Mouse (Mus musculus) spleen, postnatal 14 days (tissue): ENCODE data around the gene Limch1.

Source experiments
- DNase-seq, 2 experiments: peaks; one replicate each; pipeline ENCODE4 v3.0.0; 2021 to 2022; ENCODE audit warnings: low spot score in 2 of 2

Limch1 gene

GRCm38 (mm10) chr5:66826844-66827243, 81.2 kb downstream of the Limch1 start:
- DNase-seq = no peak

- DNase-seq = no peak
These were observed 83.9 kb downstream of the Limch1 start for GRCm38 (mm10) chr5:66829505-66829904.

- DNase-seq = no peak
These were observed 84.6 kb downstream of the Limch1 start for GRCm38 (mm10) chr5:66830206-66830605.

GRCm38 (mm10) chr5:66834756-66835155, 89.1 kb downstream of the Limch1 start:
- no peak for DNase-seq

GRCm38 (mm10) chr5:66836892-66837291, 91.3 kb downstream of the Limch1 start:
- DNase-seq = no peak

- DNase-seq = no peak
These were observed 96.3 kb downstream of the Limch1 start for GRCm38 (mm10) chr5:66841971-66842370.

- no peak for DNase-seq
These were observed 97.1 kb downstream of the Limch1 start for GRCm38 (mm10) chr5:66842776-66843175.

- DNase-seq = no peak
These were observed 102.5 kb downstream of the Limch1 start for GRCm38 (mm10) chr5:66848136-66848535.

GRCm38 (mm10) chr5:66849148-66849547, 103.5 kb downstream of the Limch1 start:
- DNase-seq = no peak

GRCm38 (mm10) chr5:66850721-66851251, 105.2 kb downstream of the Limch1 start:
- DNase-seq = no peak

- DNase-seq = no peak
These were observed 106.1 kb downstream of the Limch1 start for GRCm38 (mm10) chr5:66851708-66852107.

- DNase-seq = no peak
These were observed 108.6 kb downstream of the Limch1 start for GRCm38 (mm10) chr5:66854263-66854662.

GRCm38 (mm10) chr5:66855358-66856107, 109.9 kb downstream of the Limch1 start:
- DNase-seq = no peak

- no peak for DNase-seq
These were observed 113.9 kb downstream of the Limch1 start for GRCm38 (mm10) chr5:66859506-66859905.

- DNase-seq = no peak
These were observed 115.8 kb downstream of the Limch1 start for GRCm38 (mm10) chr5:66861232-66862035.

GRCm38 (mm10) chr5:66862151-66862550, 116.5 kb downstream of the Limch1 start:
- no peak for DNase-seq

- DNase-seq = no peak
These were observed 119.6 kb downstream of the Limch1 start for GRCm38 (mm10) chr5:66865229-66865628.

- no peak for DNase-seq
These were observed 120.4 kb downstream of the Limch1 start for GRCm38 (mm10) chr5:66866019-66866418.

GRCm38 (mm10) chr5:66869545-66869944, 123.9 kb downstream of the Limch1 start:
- no peak for DNase-seq

- DNase-seq = no peak
These were observed 126.0 kb downstream of the Limch1 start for GRCm38 (mm10) chr5:66871521-66872050.

GRCm38 (mm10) chr5:66872053-66872452, 126.4 kb downstream of the Limch1 start:
- no peak for DNase-seq

GRCm38 (mm10) chr5:66872681-66873080, 127.1 kb downstream of the Limch1 start:
- DNase-seq = no peak
